Mouse (Mus musculus): Measurements from ENCODE around the gene Ctcfl. TPM values are rescaled to one million over a fixed set of nuclear protein-coding genes. Genes with fewer than 3 reads are reported as not detected.
"Not testable (repeated sequence)": the region's sequence is repeated elsewhere in the genome, so short reads cannot be mapped to it uniquely, and the experiment has no call there.

Gene Ctcfl
- total and polyA plus RNA-seq, 3 experiments, result 0.08 to 0.11 TPM; not detected in 1

DNA sequence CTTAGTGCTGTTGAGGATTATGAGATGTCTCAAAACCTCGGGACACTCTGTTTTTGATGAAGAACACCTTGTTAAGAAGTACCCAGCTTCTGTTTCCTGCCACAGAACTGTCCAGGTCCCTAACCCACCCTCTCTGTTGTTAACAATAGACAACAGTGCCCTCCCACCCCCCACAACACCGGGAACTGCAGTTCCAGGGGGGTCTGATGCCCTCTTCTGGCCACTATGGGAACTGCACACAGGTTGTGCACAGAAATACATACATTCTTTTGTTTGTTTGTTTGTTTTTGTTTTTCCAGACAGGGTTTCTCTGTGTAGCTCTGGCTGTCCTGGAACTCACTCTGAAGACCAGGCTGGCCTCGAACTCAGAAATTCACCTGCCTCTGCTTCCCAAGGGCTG lies 5.5 kb downstream of the Ctcfl start:
- DNase-seq; H3K27me3 ChIP-seq (ENCODE audit: control insufficient read depth, insufficient read depth, low read length); H3K4me3 ChIP-seq; H3K9ac ChIP-seq (ENCODE audit: low read depth, low read length); H3K27ac ChIP-seq; intact Hi-C loops (cut with DNase I); H3K36me3 ChIP-seq (ENCODE audit: control insufficient read depth, insufficient read depth, low read length); H3K4me1 ChIP-seq (ENCODE audit: control insufficient read depth, insufficient read depth, low read length); H3K79me2 ChIP-seq (replicated peaks; ENCODE audit: control insufficient read depth, insufficient read depth, low read length): not testable (repeated sequence)
- TF ChIP-seq CTCF (IDR thresholded peaks at IDR 0.05), result peak; percentile 22; the same call in 1 of the 2 replicates
- WGBS, result 67% methylated on average over 3 of the region's 3 CpGs

- no peak for DNase-seq
- 83% methylated on average over 9 of the region's 9 CpGs for WGBS
- TF ChIP-seq EP300 (IDR thresholded peaks at IDR 0.05; ENCODE audit: insufficient read depth, low read depth, low read length), result no peak
- TF ChIP-seq CTCF (IDR thresholded peaks at IDR 0.05), result no peak
- no peak for TF ChIP-seq POLR2A (IDR thresholded peaks at IDR 0.05; ENCODE audit: insufficient read depth, low read depth, low read length)
- no peak overlapping the region for H3K4me3 ChIP-seq
- H3K36me3 ChIP-seq (ENCODE audit: control insufficient read depth, insufficient read depth, low read length), result no peaks in the 10 kb centered on the region
- no peak overlapping the region for H3K9ac ChIP-seq (ENCODE audit: low read depth, low read length)
- no peaks in the 10 kb centered on the region for H3K4me1 ChIP-seq (ENCODE audit: control insufficient read depth, insufficient read depth, low read length)
- no peak overlapping the region for H3K27ac ChIP-seq
- H3K79me2 ChIP-seq (replicated peaks; ENCODE audit: control insufficient read depth, insufficient read depth, low read length), result no peaks in the 10 kb centered on the region
- no peaks in the 10 kb centered on the region for H3K27me3 ChIP-seq (ENCODE audit: control insufficient read depth, insufficient read depth, low read length)
- intact Hi-C loops (cut with DNase I), result no loop called here
These were observed 8.8 kb downstream of the Ctcfl start for GRCm38 (mm10) chr2:173110571-173110970.

GRCm38 (mm10) chr2:173109510-173109909 lies 9.8 kb downstream of the Ctcfl start:
- intact Hi-C loops (cut with DNase I), result no loop called here
- Histone ChIP-seq H3K4me1 (ENCODE audit: control insufficient read depth, insufficient read depth, low read length) (no peaks in the 10 kb centered on the region), H3K79me2 (replicated peaks; ENCODE audit: control insufficient read depth, insufficient read depth, low read length) (no peaks in the 10 kb centered on the region), H3K27me3 (ENCODE audit: control insufficient read depth, insufficient read depth, low read length) (no peaks in the 10 kb centered on the region), H3K4me3 (no peak overlapping the region), H3K9ac (ENCODE audit: low read depth, low read length) (no peak overlapping the region), H3K36me3 (ENCODE audit: control insufficient read depth, insufficient read depth, low read length) (no peaks in the 10 kb centered on the region), H3K27ac (no peak overlapping the region)
- DNase-seq, result no peak
- WGBS, result 91% methylated on average over 7 of the region's 7 CpGs
- TF ChIP-seq EP300 (IDR thresholded peaks at IDR 0.05; ENCODE audit: insufficient read depth, low read depth, low read length) (no peak), POLR2A (IDR thresholded peaks at IDR 0.05; ENCODE audit: insufficient read depth, low read depth, low read length) (no peak), CTCF (IDR thresholded peaks at IDR 0.05) (no peak)

DNA sequence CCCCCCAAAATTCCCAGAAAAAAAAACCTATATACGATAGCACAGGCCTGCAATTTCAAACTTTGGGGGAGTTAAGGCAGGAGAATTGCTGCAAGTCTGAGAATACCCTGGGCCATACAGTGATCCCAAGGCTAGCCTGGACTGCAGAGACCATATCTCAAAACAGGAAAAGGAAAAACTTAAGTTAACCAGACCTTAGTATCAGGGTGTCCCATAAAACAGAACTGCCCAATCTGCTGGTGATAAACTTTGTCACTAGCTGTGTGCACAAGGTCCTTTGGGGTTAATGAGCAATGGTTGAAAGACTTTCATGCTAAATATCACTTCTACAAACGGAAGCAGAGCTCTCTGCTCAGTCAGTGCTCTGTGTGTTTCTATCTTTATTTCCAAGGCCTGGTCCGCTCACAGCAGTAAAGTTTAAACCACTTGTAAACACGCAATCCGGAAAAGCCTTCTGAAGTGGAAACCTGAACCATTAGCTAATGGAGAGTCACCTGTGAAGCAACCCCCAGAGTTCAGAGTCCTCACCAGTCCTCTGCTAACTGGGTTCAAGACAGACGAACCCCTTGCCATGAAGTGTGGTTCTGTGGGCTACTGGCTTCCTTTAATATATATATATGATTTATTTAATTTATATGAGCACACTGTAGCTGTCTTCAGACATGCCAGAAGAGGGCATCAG lies 10.7 kb downstream of the Ctcfl start:
- H3K4me1 ChIP-seq (ENCODE audit: control insufficient read depth, insufficient read depth, low read length), result no peaks in the 10 kb centered on the region
- 68% methylated on average over 6 of the region's 6 CpGs for WGBS
- H3K4me3 ChIP-seq, result no peak overlapping the region
- no peaks in the 10 kb centered on the region for H3K27me3 ChIP-seq (ENCODE audit: control insufficient read depth, insufficient read depth, low read length)
- H3K79me2 ChIP-seq (replicated peaks; ENCODE audit: control insufficient read depth, insufficient read depth, low read length), result no peaks in the 10 kb centered on the region
- no peak overlapping the region for H3K9ac ChIP-seq (ENCODE audit: low read depth, low read length)
- TF ChIP-seq POLR2A (IDR thresholded peaks at IDR 0.05; ENCODE audit: insufficient read depth, low read depth, low read length) (no peak), CTCF (IDR thresholded peaks at IDR 0.05) (no peak), EP300 (IDR thresholded peaks at IDR 0.05; ENCODE audit: insufficient read depth, low read depth, low read length) (no peak)
- H3K36me3 ChIP-seq (ENCODE audit: control insufficient read depth, insufficient read depth, low read length), result no peaks in the 10 kb centered on the region
- intact Hi-C loops (cut with DNase I), result no loop called here
- H3K27ac ChIP-seq, result no peak overlapping the region
- no peak for DNase-seq

- no peaks in the 10 kb centered on the region for H3K27me3 ChIP-seq (ENCODE audit: control insufficient read depth, insufficient read depth, low read length)
- no peak overlapping the region; the same call in 1 of the 2 replicates for H3K4me3 ChIP-seq
- H3K4me1 ChIP-seq (ENCODE audit: control insufficient read depth, insufficient read depth, low read length), result no peaks in the 10 kb centered on the region
- WGBS, result 14% methylated on average over 14 of the region's 14 CpGs
- intact Hi-C loops (cut with DNase I), result loop anchor here (1.0 kb wide), 3 partner anchors 77 to 455 kb away; no protein-coding TSS in a partner anchor
- no peak overlapping the region for H3K9ac ChIP-seq (ENCODE audit: low read depth, low read length)
- H3K79me2 ChIP-seq (replicated peaks; ENCODE audit: control insufficient read depth, insufficient read depth, low read length), result no peaks in the 10 kb centered on the region
- H3K27ac ChIP-seq, result no peak overlapping the region
- DNase-seq, result peak; percentile 45 to 53
- no peaks in the 10 kb centered on the region for H3K36me3 ChIP-seq (ENCODE audit: control insufficient read depth, insufficient read depth, low read length)
- TF ChIP-seq CTCF (IDR thresholded peaks at IDR 0.05), result peak; percentile 95
- no peak for TF ChIP-seq EP300 (IDR thresholded peaks at IDR 0.05; ENCODE audit: insufficient read depth, low read depth, low read length)
These were observed 12.2 kb downstream of the Ctcfl start for GRCm38 (mm10) chr2:173106889-173107785.

DNA sequence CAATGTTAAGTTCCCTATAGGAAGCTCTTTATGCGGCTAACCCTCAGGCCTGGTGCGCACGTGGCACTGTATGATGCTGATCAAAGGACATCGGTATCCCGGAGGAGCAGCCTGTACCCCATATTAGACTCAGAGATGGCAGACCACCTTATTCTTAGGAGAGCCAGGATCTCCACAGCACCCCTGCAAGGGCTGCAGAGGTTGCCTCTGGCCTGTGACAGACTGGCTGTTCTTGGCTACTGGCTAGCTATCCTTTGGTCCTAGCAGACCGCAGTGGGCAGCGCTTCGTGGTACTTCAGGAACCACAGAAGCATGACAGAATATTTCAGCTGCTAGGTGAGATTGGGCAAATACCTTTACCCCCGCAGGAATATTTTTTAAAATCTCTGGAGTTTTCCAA lies 12.9 kb downstream of the Ctcfl start:
- 77% methylated on average over 9 of the region's 9 CpGs for WGBS
- intact Hi-C loops (cut with DNase I), result no loop called here
- H3K27me3 ChIP-seq (ENCODE audit: control insufficient read depth, insufficient read depth, low read length), result no peaks in the 10 kb centered on the region

More for the DNA sequence above, 12.9 kb downstream of the Ctcfl start:
- Histone ChIP-seq H3K79me2 (replicated peaks; ENCODE audit: control insufficient read depth, insufficient read depth, low read length) (no peaks in the 10 kb centered on the region), H3K36me3 (ENCODE audit: control insufficient read depth, insufficient read depth, low read length) (no peaks in the 10 kb centered on the region), H3K27ac (no peak overlapping the region), H3K4me1 (ENCODE audit: control insufficient read depth, insufficient read depth, low read length) (no peaks in the 10 kb centered on the region), H3K4me3 (no peak overlapping the region), H3K9ac (ENCODE audit: low read depth, low read length) (no peak overlapping the region)
- TF ChIP-seq CTCF (IDR thresholded peaks at IDR 0.05) (no peak), POLR2A (IDR thresholded peaks at IDR 0.05; ENCODE audit: insufficient read depth, low read depth, low read length) (no peak), EP300 (IDR thresholded peaks at IDR 0.05; ENCODE audit: insufficient read depth, low read depth, low read length) (no peak)
- DNase-seq, result no peak

Data from heart, adult 2 months (tissue).